Mouse (Mus musculus) bone marrow macrophage, adult 2 months (primary cell): ENCODE results near the gene Dnm1l.

ENCODE experiments used
- CTCF ChIP-seq: IDR thresholded peaks from 2 replicates; pipeline ENCODE4 v1.5.1; 2012; ENCODE audit warnings: low read depth, mild to moderate bottlenecking, low read length, moderate library complexity
- POLR2A ChIP-seq: IDR thresholded peaks from 2 replicates; pipeline ENCODE4 v1.6.1; 2012; ENCODE audit warnings: mild to moderate bottlenecking, low read depth, low read length, borderline replicate concordance

DNA sequence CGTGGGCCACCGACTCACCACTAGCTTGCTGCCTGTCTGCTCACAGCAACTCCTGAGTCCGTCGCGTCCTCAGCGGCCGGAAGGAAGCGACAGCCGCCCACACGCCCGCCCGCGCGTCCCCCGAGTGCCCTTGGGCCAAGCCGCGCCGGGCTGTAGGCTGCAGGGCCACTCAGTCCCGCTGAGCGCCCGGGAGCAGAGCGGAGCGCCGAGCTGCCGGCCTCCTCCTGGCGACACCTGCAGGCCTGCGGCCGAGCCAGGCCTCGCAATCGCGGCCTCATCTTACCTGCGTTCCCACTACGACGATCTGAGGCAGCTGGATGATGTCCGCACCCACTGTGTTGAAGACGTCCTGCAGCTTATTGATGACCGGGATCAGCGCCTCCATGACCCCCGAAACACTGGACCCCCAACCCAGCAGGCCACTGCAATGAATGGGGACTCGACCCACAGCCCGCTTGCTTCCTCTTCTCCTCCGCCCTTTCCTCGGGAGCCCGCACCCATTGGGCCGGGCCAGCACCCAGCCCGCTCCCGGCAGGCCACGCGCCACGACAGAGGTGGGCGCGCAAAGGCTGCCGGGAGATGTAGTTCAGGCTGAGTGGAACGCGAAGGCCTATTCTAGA lies at the start of gene Dnm1l:
- TF ChIP-seq POLR2A = 0 out of 2 replicates have a peak, but pooled peaks have one; percentile 77
- no peak for TF ChIP-seq CTCF
